Mouse (Mus musculus) ES-Bruce4 (cell line): Measurements from ENCODE around the gene Limd1.

Experiments
- CTCF ChIP-seq: IDR thresholded peaks from one replicate; pipeline ENCODE4 v1.8.1; 2011; ENCODE audit warnings: low read depth, low read length
- EP300 ChIP-seq: IDR thresholded peaks from 2 replicates; pipeline ENCODE4 v1.6.1; 2011; ENCODE audit warnings: low read depth, low read length; ENCODE audit not compliant: insufficient read depth
- POLR2A ChIP-seq: IDR thresholded peaks from one replicate; pipeline ENCODE4 v1.8.1; 2011; ENCODE audit warnings: low read length; ENCODE audit not compliant: insufficient read depth

GRCm38 (mm10) chr9:123485561-123485960 lies 7.1 kb downstream of the Limd1 start:
- TF ChIP-seq POLR2A = no peak
- no peak for TF ChIP-seq EP300
- TF ChIP-seq CTCF = no peak
